Mouse (Mus musculus): Measurements from ENCODE around the gene Plau.

Gene Plau

DNA sequence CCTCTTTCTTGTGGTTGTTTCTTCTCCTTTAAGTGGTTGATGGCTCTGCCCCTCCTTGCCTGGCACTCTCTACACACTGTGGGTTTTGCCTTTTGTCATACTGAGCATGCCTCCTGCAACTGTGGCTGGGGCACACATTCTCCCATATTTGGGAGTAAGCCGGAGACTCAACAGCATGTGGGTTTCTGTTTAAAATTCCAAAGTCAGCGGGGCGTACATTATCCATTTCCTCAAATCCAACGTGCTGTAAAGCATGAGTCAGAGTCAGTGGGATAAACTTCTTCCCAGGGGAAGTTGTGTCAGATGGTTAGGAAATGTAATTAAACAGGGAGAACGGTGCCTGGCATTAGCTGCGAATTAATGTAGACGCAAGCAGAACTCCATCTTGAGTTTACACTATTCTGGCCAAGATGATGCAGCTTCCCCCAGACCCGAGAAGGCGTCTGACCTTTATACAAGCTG, 55.5 kb downstream of the Plau start:
- in situ Hi-C loops (cut with MboI), result no loop called here
